8 mouse cellular contexts compared by ENCODE assay signal in genomic region chr4:127324759-127325158, GRCm38 (mm10). TPM values are rescaled to one million over a fixed set of nuclear protein-coding genes. Genes with fewer than 3 reads are reported as not detected.
A peak's percentile ranks its signal among the peaks of the same experiment; 100 is the strongest.
DNase-seq lines count a peak whose midpoint lies in the region; ATAC-seq and TF ChIP-seq lines count a peak whose summit lies in the region.

No protein-coding gene starts in this region.

- H3K36me3 ChIP-seq in kidney, adult 2 months (ENCODE audit: control insufficient read depth, insufficient read depth, low read length) = no peaks in the 10 kb centered on the region
- H3K36me3 ChIP-seq in limb, embryonic 11.5 days (ENCODE audit: control insufficient read depth, insufficient read depth, low read length) = no peaks in the 10 kb centered on the region
- no peaks in the 10 kb centered on the region for H3K36me3 ChIP-seq in midbrain, embryonic 13.5 days

- no peaks in the 10 kb centered on the region for H3K4me1 ChIP-seq in kidney, adult 2 months (ENCODE audit: control insufficient read depth, insufficient read depth, low read length)
- no peaks in the 10 kb centered on the region for H3K4me1 ChIP-seq in limb, embryonic 11.5 days (ENCODE audit: control insufficient read depth, insufficient read depth, low read length)
- H3K4me1 ChIP-seq in midbrain, embryonic 13.5 days (replicated peaks) = peaks cover 10% of the 10 kb centered on the region

- no peak overlapping the region for H3K4me3 ChIP-seq in gastrocnemius, adult 2 months
- H3K4me3 ChIP-seq in kidney, adult 2 months (ENCODE audit: insufficient read depth, low read depth, low read length) = no peak overlapping the region
- H3K4me3 ChIP-seq in limb, embryonic 11.5 days (ENCODE audit: low read depth, low read length) = no peak overlapping the region
- H3K4me3 ChIP-seq in midbrain, embryonic 13.5 days (replicated peaks) = no peak overlapping the region

- H3K9me3 ChIP-seq in limb, embryonic 11.5 days (ENCODE audit: control insufficient read depth, low read length) = no peaks in the 10 kb centered on the region
- no peaks in the 10 kb centered on the region for H3K9me3 ChIP-seq in midbrain, embryonic 13.5 days

- no peak overlapping the region for H3K9ac ChIP-seq in limb, embryonic 11.5 days (ENCODE audit: low read length)
- no peak overlapping the region for H3K9ac ChIP-seq in midbrain, embryonic 13.5 days (replicated peaks)

- DNase-seq in gastrocnemius, adult 18-20 months (ENCODE audit: low spot score) = peak; percentile 52
- no peak for DNase-seq in gastrocnemius, postnatal 25 days
- DNase-seq in cerebellum, postnatal 14 days = peak; percentile 88 to 96
- DNase-seq in gastrocnemius, adult 2 months = peak; percentile 81
- peak; percentile 74 for DNase-seq in kidney, adult 2 months
- peak; percentile 91 for DNase-seq in limb, embryonic 11.5 days (ENCODE audit: low spot score)
- DNase-seq in spleen, postnatal 10 days (ENCODE audit: low spot score in 2 of 2) = peak; percentile 35 to 80

- peak; percentile 83 for ATAC-seq in limb, embryonic 11.5 days (ENCODE audit: insufficient number of reproducible peaks, low FRiP score, low TSS enrichment, low read depth)
- peak; percentile 77 for ATAC-seq in midbrain, embryonic 13.5 days

- no peak overlapping the region for H3K4me2 ChIP-seq in limb, embryonic 11.5 days (ENCODE audit: low read depth, severe bottlenecking)
- no peak overlapping the region for H3K4me2 ChIP-seq in midbrain, embryonic 13.5 days (replicated peaks)

- WGBS in kidney, adult 2 months = 11% methylated on average over 6 of the region's 6 CpGs
- WGBS in limb, embryonic 11.5 days = 11% methylated on average over 6 of the region's 6 CpGs
- 5% methylated on average over 6 of the region's 6 CpGs for WGBS in midbrain, embryonic 13.5 days

- no peak for TF ChIP-seq POLR2A in kidney, adult 2 months (IDR thresholded peaks at IDR 0.05; ENCODE audit: low read depth, low read length)

- H3K27me3 ChIP-seq in kidney, adult 2 months (replicated peaks; ENCODE audit: control insufficient read depth, insufficient read depth, low read length) = no peaks in the 10 kb centered on the region
- peaks cover 16% of the 10 kb centered on the region for H3K27me3 ChIP-seq in limb, embryonic 11.5 days (ENCODE audit: control insufficient read depth, insufficient read depth, low read length)
- H3K27me3 ChIP-seq in midbrain, embryonic 13.5 days = peaks cover 36% of the 10 kb centered on the region

- intact Hi-C loops in gastrocnemius, adult 2 months (cut with DNase I) = no loop called here

- TF ChIP-seq CTCF in gastrocnemius, adult 2 months (IDR thresholded peaks at IDR 0.05) = peak; percentile 64
- peak; percentile 85 for TF ChIP-seq CTCF in kidney, adult 2 months (conservative IDR thresholded peaks at IDR 0.05; ENCODE audit: insufficient read depth, insufficient read length, low read depth, low read length)

- no peak overlapping the region for H3K27ac ChIP-seq in gastrocnemius, adult 2 months
- H3K27ac ChIP-seq in kidney, adult 2 months (ENCODE audit: insufficient read depth, low read depth, low read length) = peak overlapping the region; percentile 26; the same call in 1 of the 2 replicates
- H3K27ac ChIP-seq in limb, embryonic 11.5 days (replicated peaks; ENCODE audit: low read depth, low read length) = no peak overlapping the region
- no peak overlapping the region for H3K27ac ChIP-seq in midbrain, embryonic 13.5 days

RNA-seq across cellular contexts. Expression of gene Gjb3, which starts 5.9 kb away (rescaled TPM):
- total RNA-seq in gastrocnemius, adult 18-20 months (2021) = not detected
- not detected for total RNA-seq in gastrocnemius, postnatal 25 days (2021)
- not detected for total RNA-seq in gastrocnemius, adult 2 months (2021)
- polyA plus RNA-seq in kidney, adult 2 months (2012; rRNA removed) = 0.24 and 0.44 TPM in 2 replicates
- 5.3 and 6.2 TPM in 2 replicates for polyA plus RNA-seq in limb, embryonic 11.5 days (2014; fragmentation: Nextera tagmentation; extraction: Ambion mirVana)
- polyA plus RNA-seq in midbrain, embryonic 13.5 days (2015; fragmentation: Nextera tagmentation; extraction: Ambion mirVana) = 0.22 and 0.32 TPM in 2 replicates

RNA-seq across cellular contexts. Expression of gene Gja4, which starts 10.9 kb away (rescaled TPM):
- total RNA-seq in gastrocnemius, adult 18-20 months (2021) = 1 to 10 TPM; 2.3 to 2.5 TPM
- 1 to 10 TPM; 4.1 to 6.7 TPM for total RNA-seq in gastrocnemius, postnatal 25 days (2021)
- total RNA-seq in gastrocnemius, adult 2 months (2021) = 1 to 10 TPM; 3.4 to 5.2 TPM
- polyA plus RNA-seq in kidney, adult 2 months (2012; rRNA removed) = 17.8 and 19.2 TPM in 2 replicates
- 11.8 and 11.9 TPM in 2 replicates for polyA plus RNA-seq in limb, embryonic 11.5 days (2014; fragmentation: Nextera tagmentation; extraction: Ambion mirVana)
- 17.8 and 17.9 TPM in 2 replicates for polyA plus RNA-seq in midbrain, embryonic 13.5 days (2015; fragmentation: Nextera tagmentation; extraction: Ambion mirVana)

RNA-seq across cellular contexts. Expression of gene Gjb4, which starts 29.1 kb away (rescaled TPM):
- not detected for total RNA-seq in gastrocnemius, adult 18-20 months (2021)
- total RNA-seq in gastrocnemius, postnatal 25 days (2021) = not detected
- total RNA-seq in gastrocnemius, adult 2 months (2021) = not detected
- 1.4 and 1.5 TPM in 2 replicates for polyA plus RNA-seq in kidney, adult 2 months (2012; rRNA removed)
- polyA plus RNA-seq in limb, embryonic 11.5 days (2014; fragmentation: Nextera tagmentation; extraction: Ambion mirVana) = 0.13 TPM in 1 of 2 replicates, not detected in the other
- 0.11 TPM in 1 of 2 replicates, not detected in the other for polyA plus RNA-seq in midbrain, embryonic 13.5 days (2015; fragmentation: Nextera tagmentation; extraction: Ambion mirVana)

RNA-seq across cellular contexts. Expression of gene Gjb5, which starts 33.2 kb away (rescaled TPM):
- not detected for total RNA-seq in gastrocnemius, adult 18-20 months (2021)
- total RNA-seq in gastrocnemius, postnatal 25 days (2021) = under 1 TPM in 1 of 2 experiments, not detected in 1; 0.16 TPM
- total RNA-seq in gastrocnemius, adult 2 months (2021) = not detected
- 0.67 and 0.75 TPM in 2 replicates for polyA plus RNA-seq in kidney, adult 2 months (2012; rRNA removed)
- polyA plus RNA-seq in limb, embryonic 11.5 days (2014; fragmentation: Nextera tagmentation; extraction: Ambion mirVana) = 0.82 and 0.88 TPM in 2 replicates
- polyA plus RNA-seq in midbrain, embryonic 13.5 days (2015; fragmentation: Nextera tagmentation; extraction: Ambion mirVana) = 0.09 TPM in 1 of 2 replicates, not detected in the other
